Mouse (Mus musculus): Measurements from ENCODE around the gene Shmt2.

The Shmt2 gene

GRCm38 (mm10) chr10:127522088-127522581, at the start of gene Shmt2:
Gene Shmt2, minus strand, starts transcription at chr10:127522444.
- DNase-seq (ENCODE audit: low read depth, low spot score): peak; percentile 97

DNA sequence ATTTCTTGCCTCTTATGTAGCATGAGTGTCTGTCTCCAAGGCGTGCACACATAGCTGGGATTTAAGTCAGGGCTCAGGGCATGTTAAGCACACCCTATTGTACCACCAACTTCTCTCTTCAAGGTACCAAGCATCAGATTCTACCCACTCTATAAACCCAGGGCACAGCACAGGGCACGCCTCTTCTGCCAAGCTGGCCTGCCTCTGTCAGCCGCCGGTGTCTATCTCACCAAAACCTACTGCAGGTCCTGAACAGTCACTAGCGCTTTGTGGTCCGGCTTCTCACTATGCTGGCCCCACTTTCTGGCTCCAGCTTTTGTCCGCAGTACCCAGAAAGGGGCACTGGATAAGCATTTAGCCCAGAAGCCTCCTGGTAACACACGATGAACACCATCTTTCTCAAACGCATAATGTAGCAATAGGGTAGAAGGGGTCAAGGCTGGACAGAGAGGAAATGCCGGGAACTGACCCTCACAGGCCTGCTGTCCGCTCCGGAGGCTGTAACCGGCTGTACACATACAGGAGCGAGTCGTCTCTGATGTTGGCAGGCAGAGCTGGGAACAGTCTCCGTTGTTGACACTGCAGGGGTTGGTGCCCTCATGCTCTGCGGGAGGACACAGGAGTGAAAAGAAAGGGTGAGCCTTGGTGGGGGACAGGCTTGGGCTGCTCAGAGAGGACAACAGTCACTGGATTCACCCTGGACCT, 48.8 kb upstream of the Shmt2 start:
- DNase-seq (ENCODE audit: low read depth, low spot score): no peak

GRCm38 (mm10) chr10:127570384-127570783, 48.1 kb upstream of the Shmt2 start:
- DNase-seq (ENCODE audit: low read depth, low spot score): no peak

DNA sequence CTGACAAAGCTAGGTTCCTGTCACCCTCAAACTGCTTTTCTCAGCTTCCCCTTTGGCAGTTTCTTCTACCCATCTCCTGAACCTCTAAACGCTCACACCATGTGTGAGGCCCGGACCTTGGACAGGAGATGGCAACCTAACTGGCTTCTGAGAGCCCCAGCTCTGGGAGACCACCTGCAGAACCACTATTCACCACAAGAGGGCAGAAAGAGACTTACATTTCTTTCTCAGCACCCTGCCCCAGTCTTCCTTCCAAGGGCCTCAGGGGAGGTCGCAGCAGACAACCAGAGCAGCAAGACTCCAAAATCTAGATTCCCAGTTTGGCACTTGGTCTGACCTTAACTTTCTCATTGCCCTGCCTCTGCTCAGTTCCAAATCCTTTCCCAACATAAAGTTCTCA, 47.2 kb upstream of the Shmt2 start:
- DNase-seq (ENCODE audit: low read depth, low spot score): peak; percentile 88

DNA sequence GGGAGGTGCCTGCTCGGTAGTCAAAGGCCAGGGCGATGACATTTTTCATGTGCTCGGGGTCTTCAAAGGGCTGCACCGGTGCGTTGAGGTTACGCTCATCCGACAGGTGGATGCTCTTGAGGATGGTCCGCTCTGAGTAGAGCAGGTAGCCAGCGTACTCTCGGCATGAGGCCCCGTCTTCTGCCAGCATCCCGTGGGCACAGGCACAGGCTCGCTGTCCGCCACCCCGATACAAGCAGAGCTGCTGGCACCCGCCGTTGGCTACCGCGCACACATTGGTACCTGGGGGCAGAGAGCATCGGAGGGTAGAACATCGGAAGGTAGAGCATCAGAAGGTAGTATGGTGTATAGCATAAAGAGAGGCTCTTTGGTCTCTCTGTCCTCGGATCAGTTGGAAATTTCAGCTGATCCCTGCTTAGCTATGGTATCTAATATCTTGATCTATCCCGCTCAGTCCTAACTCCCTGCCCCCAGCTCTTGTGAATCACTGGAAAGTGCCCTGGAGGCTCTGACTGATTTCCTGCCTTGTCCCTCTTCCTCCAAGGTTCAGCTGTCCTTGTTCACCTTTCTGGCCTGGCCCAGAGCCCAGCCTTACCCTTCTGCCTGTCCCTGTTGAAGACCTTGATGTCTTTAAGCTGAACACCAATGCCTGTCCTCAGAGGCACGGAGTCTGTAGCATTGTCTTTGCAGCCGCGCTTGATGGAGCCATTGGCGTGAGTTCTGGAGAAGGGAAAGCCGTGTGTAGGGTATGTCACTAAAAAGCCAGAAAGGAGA, 44.5 kb upstream of the Shmt2 start:
- DNase-seq (ENCODE audit: low read depth, low spot score): no peak

DNA sequence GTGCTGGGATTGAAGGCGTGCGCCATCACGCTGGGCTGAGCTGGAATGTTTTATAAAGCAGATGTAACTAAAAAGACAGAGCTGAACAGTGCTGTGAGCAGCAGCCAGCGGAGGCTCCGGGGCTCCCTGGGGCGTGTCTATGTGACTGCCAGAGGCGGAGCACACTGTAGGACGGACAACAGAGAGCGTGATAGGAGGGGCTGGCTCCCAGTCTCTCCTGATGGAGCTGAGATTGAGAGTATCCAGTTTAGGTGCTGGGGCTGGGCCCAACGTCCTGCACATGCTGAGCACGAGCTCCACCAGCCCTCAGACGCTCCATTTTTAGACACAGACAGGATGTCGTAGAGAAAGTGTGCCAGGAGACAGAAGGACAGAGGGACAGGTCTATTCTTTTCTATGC, 42.1 kb upstream of the Shmt2 start:
- DNase-seq (ENCODE audit: low read depth, low spot score): no peak

GRCm38 (mm10) chr10:127563840-127564239, 41.6 kb upstream of the Shmt2 start:
- DNase-seq (ENCODE audit: low read depth, low spot score): no peak

DNA sequence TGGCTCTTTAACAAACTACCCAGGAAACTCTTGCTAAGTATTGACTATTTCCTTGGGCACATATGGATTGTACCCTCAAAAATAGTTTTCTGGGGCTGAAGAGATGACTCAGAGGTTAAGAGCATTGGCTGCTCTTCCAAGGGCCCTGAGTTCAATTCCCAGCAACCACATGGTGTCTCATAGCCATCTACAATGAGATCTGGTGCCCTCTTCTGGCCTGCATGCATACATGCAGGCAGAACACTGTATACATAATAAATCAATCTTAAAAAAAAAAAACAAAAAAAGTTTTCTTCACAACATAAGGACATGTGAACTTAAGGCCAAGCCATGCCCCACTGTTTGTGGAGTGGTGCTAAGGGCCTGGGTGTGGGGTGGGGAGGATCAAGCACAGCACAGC, 38.9 kb upstream of the Shmt2 start:
- no peak for DNase-seq (ENCODE audit: low read depth, low spot score)

GRCm38 (mm10) chr10:127557397-127557796, 35.2 kb upstream of the Shmt2 start:
- DNase-seq (ENCODE audit: low read depth, low spot score): no peak

DNA sequence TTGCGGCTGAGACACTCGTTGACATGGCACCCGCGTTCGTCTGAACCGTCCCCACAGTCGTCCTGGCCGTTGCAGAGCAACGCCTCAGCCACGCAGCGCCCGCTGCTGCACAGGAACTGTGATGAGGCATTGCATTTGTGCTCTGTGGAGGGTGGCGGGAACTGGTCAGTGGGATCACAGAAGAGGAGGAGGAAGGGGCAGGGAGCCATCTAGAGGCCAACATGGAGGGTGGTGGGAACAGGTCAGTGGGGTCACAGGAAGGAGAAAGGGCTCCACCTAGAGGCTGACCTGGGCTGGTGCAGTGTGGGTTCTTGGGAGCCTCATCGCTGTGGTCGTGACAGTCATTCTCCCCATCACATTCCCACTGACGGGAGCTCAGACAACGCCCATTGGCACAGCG, 33.5 kb upstream of the Shmt2 start:
- peak; percentile 58 for DNase-seq (ENCODE audit: low read depth, low spot score)

GRCm38 (mm10) chr10:127549892-127550291, 27.6 kb upstream of the Shmt2 start:
- DNase-seq (ENCODE audit: low read depth, low spot score): no peak

GRCm38 (mm10) chr10:127548236-127548635, 26.0 kb upstream of the Shmt2 start:
- DNase-seq (ENCODE audit: low read depth, low spot score): no peak

- no peak for DNase-seq (ENCODE audit: low read depth, low spot score)
These were observed 24.3 kb upstream of the Shmt2 start for GRCm38 (mm10) chr10:127546505-127546904.

DNA sequence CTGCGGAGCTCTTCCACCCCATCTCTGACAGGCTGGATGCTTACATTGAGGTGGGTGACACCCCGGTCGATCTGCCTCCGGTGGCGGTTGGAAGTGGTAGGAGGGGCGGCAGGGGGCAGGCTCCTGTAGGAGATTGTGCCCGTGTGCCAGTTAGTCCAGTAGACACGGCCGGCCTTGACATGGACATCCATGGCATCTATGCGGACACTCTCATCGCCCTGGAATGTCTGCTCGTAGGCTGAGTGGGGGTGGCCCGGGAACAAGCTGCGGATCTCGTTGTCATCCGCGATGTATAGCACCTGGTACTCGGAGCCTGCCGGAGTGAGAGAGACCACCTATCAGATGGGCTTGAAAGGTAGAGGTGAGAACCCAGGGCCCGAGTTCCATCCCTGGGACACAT, 22.1 kb upstream of the Shmt2 start:
- DNase-seq (ENCODE audit: low read depth, low spot score): no peak

DNA sequence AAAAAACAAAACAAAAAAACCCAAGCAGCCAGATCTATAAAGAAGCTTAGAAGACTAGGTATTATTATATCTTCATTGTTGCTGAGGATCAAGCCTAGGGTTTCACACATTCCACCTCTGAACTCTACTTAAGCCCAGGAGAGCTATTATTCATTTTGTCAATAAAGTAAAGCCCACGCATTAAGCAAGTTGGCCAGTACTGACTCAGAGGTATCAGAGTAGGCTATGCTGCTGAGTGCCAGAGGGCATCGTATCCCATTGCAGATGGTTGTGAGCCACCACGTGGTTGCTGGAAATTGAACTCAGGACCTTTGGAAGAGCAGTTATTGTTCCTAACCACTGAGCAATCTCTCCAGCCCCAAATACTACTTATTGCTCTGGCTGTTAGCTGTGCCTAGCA, 21.7 kb upstream of the Shmt2 start:
- no peak for DNase-seq (ENCODE audit: low read depth, low spot score)

DNA sequence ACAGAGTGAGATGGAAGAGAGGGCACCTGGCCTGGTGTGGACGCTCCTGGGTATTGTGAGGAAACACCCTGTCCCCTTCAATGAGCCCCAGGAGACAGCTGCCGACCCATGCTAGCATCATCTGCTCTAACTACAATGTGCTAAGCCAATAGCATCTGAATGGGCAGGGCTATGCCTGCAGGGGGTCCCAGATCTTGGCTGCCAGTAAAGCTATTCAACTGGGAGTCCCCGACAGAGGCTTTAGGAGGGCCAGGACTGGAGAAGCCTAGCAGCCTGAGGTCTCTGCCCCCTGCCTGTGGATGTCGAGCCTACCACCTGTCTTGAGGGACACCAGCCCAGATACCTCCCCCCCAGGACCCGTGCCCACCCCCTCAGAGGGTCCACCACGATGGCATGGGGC, 20.5 kb upstream of the Shmt2 start:
- DNase-seq (ENCODE audit: low read depth, low spot score): no peak

GRCm38 (mm10) chr10:127542084-127542483, 19.8 kb upstream of the Shmt2 start:
- no peak for DNase-seq (ENCODE audit: low read depth, low spot score)

- DNase-seq (ENCODE audit: low read depth, low spot score): no peak
These were observed 19.3 kb upstream of the Shmt2 start for GRCm38 (mm10) chr10:127541510-127541909.

- DNase-seq (ENCODE audit: low read depth, low spot score): peak; percentile 83
These were observed 15.8 kb upstream of the Shmt2 start for GRCm38 (mm10) chr10:127537854-127538583.

DNA sequence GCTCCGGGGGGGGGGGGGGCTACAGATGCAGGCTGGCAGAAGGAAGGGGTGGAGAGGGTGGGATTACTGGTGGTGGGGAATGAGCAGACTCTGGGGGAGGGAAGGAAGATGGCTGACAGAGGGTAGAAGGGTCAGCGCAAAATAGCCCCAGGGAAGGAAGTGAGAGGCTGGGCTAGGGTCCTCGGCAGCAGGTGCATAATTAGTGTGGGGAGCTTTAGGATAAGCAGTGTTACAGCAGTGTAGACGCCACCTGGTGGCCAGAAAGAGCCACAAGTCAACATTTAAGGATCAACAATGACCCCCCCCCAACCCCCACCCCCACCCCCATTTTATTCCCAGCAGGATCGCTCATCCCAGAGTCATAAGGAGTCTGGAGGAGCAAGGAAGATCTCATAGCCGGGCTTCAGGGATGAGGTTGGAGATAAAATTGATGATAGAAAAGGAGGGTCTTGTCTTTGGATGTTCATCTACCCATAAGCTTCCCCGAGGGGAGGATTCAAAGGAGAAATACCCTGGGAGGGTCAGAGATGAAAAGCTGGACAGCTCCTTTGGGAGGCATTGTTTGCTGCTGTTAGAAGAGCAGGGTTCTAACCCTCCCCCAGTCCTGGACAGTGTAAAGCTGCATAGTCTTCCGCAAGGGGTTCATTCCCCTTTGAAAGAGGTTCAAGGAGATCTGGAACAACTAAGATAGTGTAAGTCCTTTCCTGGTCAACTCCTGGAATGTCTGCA, 14.5 kb upstream of the Shmt2 start:
- peak; percentile 75 for DNase-seq (ENCODE audit: low read depth, low spot score)

DNA sequence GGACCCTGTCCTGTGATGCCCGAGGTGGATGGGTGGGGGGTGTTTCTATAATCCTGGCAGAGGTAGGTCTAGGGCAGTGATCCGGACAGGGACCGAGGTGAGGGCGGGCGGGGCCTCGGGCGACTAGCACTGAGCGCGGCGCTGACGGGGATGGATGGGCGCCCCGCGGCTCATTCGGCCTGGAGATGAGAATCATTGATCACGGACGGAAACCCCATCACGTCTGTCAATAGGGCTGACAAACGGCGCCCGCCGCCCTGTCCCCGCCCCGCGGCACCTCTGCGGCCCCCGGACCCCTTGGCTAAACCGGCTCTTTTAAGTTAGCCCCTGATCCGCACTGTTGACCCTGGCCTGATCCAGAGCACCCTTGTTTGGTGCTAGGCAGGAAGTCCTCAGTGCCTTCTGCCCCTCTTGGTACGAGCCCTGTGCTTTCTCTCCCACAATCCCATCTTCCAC, 12.7 kb upstream of the Shmt2 start:
- no peak for DNase-seq (ENCODE audit: low read depth, low spot score)
